Mouse (Mus musculus) liver, postnatal 0 days (tissue): ENCODE measurements around the gene Nat8f1. TPM values are rescaled to one million over a fixed set of nuclear protein-coding genes. Genes with fewer than 3 reads are reported as not detected.
A peak's percentile ranks its signal among the peaks of the same experiment; 100 is the strongest.
"Not testable (repeated sequence)": the region's sequence is repeated elsewhere in the genome, so short reads cannot be mapped to it uniquely, and the experiment has no call there.

Experiments used
- ATAC-seq: fragments of 200-750 bp; cut with Nextera tagmentation; 2 replicates; pipeline ENCODE4 v1.8.0; 2017; ENCODE audit warnings: mild to moderate bottlenecking, moderate library complexity
- DNase-seq: peaks from one replicate; pipeline ENCODE4 v3.0.0-alpha.2; 2016
- H3K27ac ChIP-seq: fragments of 300-500 bp; sonication (generic); 2 replicates; pipeline ENCODE4 v1.5.1; 2014; ENCODE audit warnings: antibody characterized with exemption, moderate library complexity, mild to moderate bottlenecking, low read depth
- H3K27me3 ChIP-seq: fragments of 300-500 bp; sonication (generic); 2 replicates; pipeline ENCODE4 v1.6.1; 2014; ENCODE audit warnings: low read length, control low read depth, mixed read lengths; ENCODE audit not compliant: insufficient read depth
- H3K36me3 ChIP-seq: fragments of 300-500 bp; sonication (generic); replicated peaks from 2 replicates; pipeline ENCODE4 v1.6.1; 2014; ENCODE audit warnings: mild to moderate bottlenecking, control low read depth, low read length, moderate library complexity, mixed read lengths; ENCODE audit not compliant: insufficient read depth
- H3K4me1 ChIP-seq: fragments of 300-500 bp; sonication (generic); 2 replicates; pipeline ENCODE4 v1.6.1; 2014; ENCODE audit warnings: antibody characterized with exemption, mild to moderate bottlenecking, control low read depth; ENCODE audit not compliant: insufficient read depth
- H3K4me2 ChIP-seq: fragments of 300-500 bp; sonication (generic); 2 replicates; pipeline ENCODE4 v1.6.1; 2014; ENCODE audit warnings: low read depth, mild to moderate bottlenecking, low read length, moderate library complexity, mixed read lengths
- H3K4me3 ChIP-seq: fragments of 300-500 bp; sonication (generic); 2 replicates; pipeline ENCODE4 v1.5.1; 2014; ENCODE audit warnings: low read depth, low read length
- H3K9ac ChIP-seq: fragments of 300-500 bp; sonication (generic); replicated peaks from 2 replicates; pipeline ENCODE4 v1.6.1; 2014; ENCODE audit warnings: mild to moderate bottlenecking, moderate library complexity
- H3K9me3 ChIP-seq: fragments of 300-500 bp; sonication (generic); 2 replicates; pipeline ENCODE4 v1.6.1; 2016; ENCODE audit warnings: mild to moderate bottlenecking, control low read depth, low read length, mixed read lengths
- CTCF ChIP-seq: sonication (generic); IDR thresholded peaks from 2 replicates; pipeline ENCODE4 v1.5.1; 2016; ENCODE audit warnings: antibody characterized with exemption, low read depth
- EP300 ChIP-seq: IDR thresholded peaks from 2 replicates; pipeline ENCODE4 v1.6.1; 2016; ENCODE audit warnings: antibody characterized with exemption, low read depth, mild to moderate bottlenecking
- WGBS: fragments of 180-500 bp; shearing (Covaris S2); extraction: QIAGEN DNeasy Blood & Tissue Kit; methylation state at CpG from one replicate; pipeline ENCODE4 v1.1.7; 2014; ENCODE audit not compliant: insufficient replicate concordance; 5-methylcytosine and 5-hydroxymethylcytosine counted together
- polyA plus RNA-seq: library from polyadenylated mRNA; unstranded; fragments of >200 nt; fragmentation: Nextera tagmentation; extraction: Ambion mirVana; gene quantifications from 2 replicates; pipeline ENCODE4 v1.2.1, GENCODE M21; 2015

Gene Nat8f1
- polyA plus RNA-seq, 1 experiment from 2014 or later, result 37.4 TPM

GRCm38 (mm10) chr6:85927476-85928464, 12.3 kb upstream of the Nat8f1 start:
- TF ChIP-seq CTCF (no peak), EP300 (no peak)
- no peak overlapping the region for H3K9ac ChIP-seq
- no peak for ATAC-seq
- no peak overlapping the region for H3K4me3 ChIP-seq
- peak overlapping the region; percentile 58 for H3K27ac ChIP-seq
- DNase-seq, result no peak
- no peaks in the 10 kb centered on the region for H3K9me3 ChIP-seq
- H3K27me3 ChIP-seq, result no peaks in the 10 kb centered on the region
- WGBS, result 67% methylated on average over 9 of the region's 9 CpGs
- H3K4me2 ChIP-seq, result no peak overlapping the region
- peaks cover 41% of the 10 kb centered on the region for H3K36me3 ChIP-seq
- 0 out of 2 replicates have a peak, but pooled peaks cover 4% of the 10 kb centered on the region for H3K4me1 ChIP-seq

- DNase-seq (peak; percentile 53), ATAC-seq (peak; percentile 47)
- Histone ChIP-seq H3K4me3 (no peak overlapping the region), H3K36me3 (peaks cover 47% of the 10 kb centered on the region), H3K4me2 (no peak overlapping the region), H3K9me3 (no peaks in the 10 kb centered on the region), H3K4me1 (0 out of 2 replicates have a peak, but pooled peaks cover 4% of the 10 kb centered on the region), H3K27ac (peak overlapping the region; percentile 58), H3K27me3 (no peaks in the 10 kb centered on the region), H3K9ac (no peak overlapping the region)
- TF ChIP-seq CTCF (no peak), EP300 (no peak)
- 54% methylated on average over 1 of the region's 1 CpGs for WGBS
Observed at GRCm38 (mm10) chr6:85926709-85927108, 11.2 kb upstream of the Nat8f1 start.

GRCm38 (mm10) chr6:85923643-85924042, 8.2 kb upstream of the Nat8f1 start:
- Histone ChIP-seq H3K27ac (no peak overlapping the region), H3K4me3 (no peak overlapping the region), H3K9me3 (no peaks in the 10 kb centered on the region), H3K36me3 (peaks cover 41% of the 10 kb centered on the region), H3K27me3 (no peaks in the 10 kb centered on the region), H3K9ac (no peak overlapping the region), H3K4me2 (no peak overlapping the region), H3K4me1 (0 out of 2 replicates have a peak, but pooled peaks cover under 1% of the 10 kb centered on the region)
- TF ChIP-seq CTCF (no peak), EP300 (no peak)
- 79% methylated on average over 1 of the region's 1 CpGs for WGBS
- ATAC-seq (no peak), DNase-seq (no peak)

- peaks cover 9% of the 10 kb centered on the region for H3K4me1 ChIP-seq
- H3K27ac ChIP-seq, result no peak overlapping the region
- ATAC-seq, result no peak
- peaks cover 18% of the 10 kb centered on the region for H3K36me3 ChIP-seq
- no peak overlapping the region for H3K4me2 ChIP-seq
- no peak for DNase-seq
- H3K9me3 ChIP-seq, result no peaks in the 10 kb centered on the region
- H3K4me3 ChIP-seq, result no peak overlapping the region
- WGBS, result 85% methylated on average over 4 of the region's 4 CpGs
- TF ChIP-seq CTCF, result no peak
- no peak for TF ChIP-seq EP300
- no peaks in the 10 kb centered on the region for H3K27me3 ChIP-seq
- no peak overlapping the region for H3K9ac ChIP-seq
Observed at GRCm38 (mm10) chr6:85919401-85919800, 3.9 kb upstream of the Nat8f1 start.

- not testable (repeated sequence) for H3K4me2 ChIP-seq, DNase-seq, H3K27ac ChIP-seq, H3K9me3 ChIP-seq, H3K9ac ChIP-seq, ATAC-seq, H3K4me3 ChIP-seq, H3K27me3 ChIP-seq
- peaks cover 14% of the 10 kb centered on the region for H3K4me1 ChIP-seq
- 84% methylated on average over 3 of the region's 3 CpGs for WGBS
- peaks cover 17% of the 10 kb centered on the region for H3K36me3 ChIP-seq
Observed at GRCm38 (mm10) chr6:85918341-85918740, 2.9 kb upstream of the Nat8f1 start.

GRCm38 (mm10) chr6:85916596-85916995, 1.1 kb upstream of the Nat8f1 start:
- no peaks in the 10 kb centered on the region for H3K9me3 ChIP-seq
- H3K27me3 ChIP-seq, result no peaks in the 10 kb centered on the region
- H3K27ac ChIP-seq, result peak overlapping the region; percentile 95
- TF ChIP-seq CTCF, result no peak
- no peak for TF ChIP-seq EP300
- H3K4me1 ChIP-seq, result peaks cover 17% of the 10 kb centered on the region
- ATAC-seq, result no peak
- H3K4me3 ChIP-seq, result peak overlapping the region; percentile 88
- peak overlapping the region; percentile 93 for H3K4me2 ChIP-seq
- DNase-seq, result no peak
- peaks cover 4% of the 10 kb centered on the region for H3K36me3 ChIP-seq
- WGBS, result 73% methylated on average over 6 of the region's 6 CpGs
- H3K9ac ChIP-seq, result peak overlapping the region; percentile 81
